Mouse (Mus musculus) MEL (cell line): ENCODE data around the gene Mecom.

Source experiments
- BHLHE40 ChIP-seq: IDR thresholded peaks from 2 replicates; pipeline ENCODE4 v1.6.1; 2012; ENCODE audit warnings: low read depth, mild to moderate bottlenecking, inconsistent platforms, low read length, improper control_type of control experiment, borderline replicate concordance
- CTCF ChIP-seq, 3 experiments: IDR thresholded peaks in 2 of 3; conservative IDR thresholded peaks in 1 of 3; 2 replicates each; pipeline ENCODE4 v1.5.1; 2011 to 2012; ENCODE audit warnings: low read length in 3 of 3, low read depth in 2 of 3, mild to moderate bottlenecking in 2 of 3, improper control_type of control experiment in 1 of 3, inconsistent platforms in 1 of 3, mixed read lengths in 1 of 3, moderate library complexity in 1 of 3; ENCODE audit not compliant: control insufficient read depth in 1 of 3, insufficient read depth in 1 of 3, poor library complexity in 1 of 3, severe bottlenecking in 1 of 3
- EP300 ChIP-seq, 2 experiments: IDR thresholded peaks; 2 replicates each; pipeline ENCODE4 v1.6.1; 2011; ENCODE audit warnings: improper control_type of control experiment in 2 of 2, low read length in 2 of 2, low read depth in 1 of 2, mild to moderate bottlenecking in 1 of 2
- GATA1 ChIP-seq: IDR thresholded peaks from 2 replicates; pipeline ENCODE4 v1.6.1; 2011; ENCODE audit warnings: low read depth, low read length, improper control_type of control experiment
- HCFC1 ChIP-seq: IDR thresholded peaks from 2 replicates; pipeline ENCODE4 v1.6.1; 2012; ENCODE audit warnings: low read depth, mild to moderate bottlenecking, inconsistent platforms, low read length, improper control_type of control experiment, moderate library complexity
- NRF1 ChIP-seq: IDR thresholded peaks from 2 replicates; pipeline ENCODE4 v1.6.1; 2014; ENCODE audit warnings: low read depth, mild to moderate bottlenecking, inconsistent platforms, low read length, improper control_type of control experiment, moderate library complexity; ENCODE audit not compliant: poor library complexity, insufficient read depth, severe bottlenecking
- POLR2A ChIP-seq, 2 experiments: IDR thresholded peaks; 2 replicates each; pipeline ENCODE4 v1.6.1; 2011 to 2012; ENCODE audit warnings: low read length in 2 of 2, mild to moderate bottlenecking in 2 of 2, control low read depth in 1 of 2, improper control_type of control experiment in 1 of 2, low read depth in 1 of 2, moderate library complexity in 1 of 2; ENCODE audit not compliant: control insufficient read depth in 1 of 2, insufficient read depth in 1 of 2, poor library complexity in 1 of 2
- TAL1 ChIP-seq: IDR thresholded peaks from 2 replicates; pipeline ENCODE4 v1.6.1; 2012; ENCODE audit warnings: mild to moderate bottlenecking, inconsistent platforms, low read length, moderate library complexity, mixed read lengths
- ZMIZ1 ChIP-seq: IDR thresholded peaks from 2 replicates; pipeline ENCODE4 v1.6.1; 2012; ENCODE audit warnings: low read depth, mild to moderate bottlenecking, inconsistent platforms, low read length, improper control_type of control experiment, moderate library complexity
- ZNF384 ChIP-seq: IDR thresholded peaks from 2 replicates; pipeline ENCODE4 v1.6.1; 2012; ENCODE audit warnings: low read depth, mild to moderate bottlenecking, inconsistent platforms, low read length, improper control_type of control experiment

- TF ChIP-seq CTCF (IDR thresholded peaks at IDR 0.05 in 2 of 3, conservative IDR thresholded peaks at IDR 0.05 in 1 of 3; ENCODE audit: control insufficient read depth in 1 of 3, insufficient read depth in 1 of 3, low read depth in 2 of 3, low read length in 3 of 3, poor library complexity in 1 of 3, severe bottlenecking in 1 of 3) (no peak), ZMIZ1 (no peak), EP300 (IDR thresholded peaks at IDR 0.05; ENCODE audit: low read depth in 1 of 2, low read length in 2 of 2) (no peak), ZNF384 (no peak), POLR2A (IDR thresholded peaks at IDR 0.05; ENCODE audit: control insufficient read depth in 1 of 2, insufficient read depth in 1 of 2, low read depth in 1 of 2, low read length in 2 of 2, poor library complexity in 1 of 2) (peak; percentile 39 to 55; a peak in 2 of 4 replicates), GATA1 (no peak), BHLHE40 (peak; percentile 87; the same call in 1 of the 2 replicates), HCFC1 (no peak), NRF1 (peak; percentile 77), TAL1 (no peak)
Observed at GRCm38 (mm10) chr3:30595111-30595832, 47.5 kb upstream of the Mecom start.
